Mouse (Mus musculus) layer of hippocampus, adult 11-12 months (tissue): ENCODE data around the gene Wasf3.
"Not testable (repeated sequence)": the region's sequence is repeated elsewhere in the genome, so short reads cannot be mapped to it uniquely, and the experiment has no call there.

Experiments
- DNase-seq: peaks from one replicate; pipeline ENCODE4 v3.0.0; 2022; ENCODE audit warnings: low spot score

Gene Wasf3

GRCm38 (mm10) chr5:146401012-146401411, 16.2 kb downstream of the Wasf3 start:
- DNase-seq = not testable (repeated sequence)

- no peak for DNase-seq
These were observed 17.5 kb downstream of the Wasf3 start for GRCm38 (mm10) chr5:146402311-146402710.

GRCm38 (mm10) chr5:146403923-146404322, 19.1 kb downstream of the Wasf3 start:
- DNase-seq = no peak

- DNase-seq = no peak
These were observed 21.3 kb downstream of the Wasf3 start for GRCm38 (mm10) chr5:146406133-146406532.

GRCm38 (mm10) chr5:146407791-146408190, 23.0 kb downstream of the Wasf3 start:
- no peak for DNase-seq

- no peak for DNase-seq
These were observed 23.8 kb downstream of the Wasf3 start for GRCm38 (mm10) chr5:146408604-146409003.

- no peak for DNase-seq
These were observed 26.0 kb downstream of the Wasf3 start for GRCm38 (mm10) chr5:146410821-146411220.

GRCm38 (mm10) chr5:146412743-146413430, 28.1 kb downstream of the Wasf3 start:
- DNase-seq = peak; percentile 67

- no peak for DNase-seq
These were observed 29.8 kb downstream of the Wasf3 start for GRCm38 (mm10) chr5:146414611-146415010.

GRCm38 (mm10) chr5:146415218-146415617, 30.4 kb downstream of the Wasf3 start:
- DNase-seq = peak; percentile 52

- DNase-seq = no peak
These were observed 31.7 kb downstream of the Wasf3 start for GRCm38 (mm10) chr5:146416331-146417110.

- DNase-seq = peak; percentile 45
These were observed 33.3 kb downstream of the Wasf3 start for GRCm38 (mm10) chr5:146418092-146418491.

- no peak for DNase-seq
These were observed 35.3 kb downstream of the Wasf3 start for GRCm38 (mm10) chr5:146420081-146420480.

- DNase-seq = peak; percentile 67
These were observed 40.0 kb downstream of the Wasf3 start for GRCm38 (mm10) chr5:146424711-146425326.

- no peak for DNase-seq
These were observed 40.9 kb downstream of the Wasf3 start for GRCm38 (mm10) chr5:146425656-146426055.

GRCm38 (mm10) chr5:146428109-146428508, 43.3 kb downstream of the Wasf3 start:
- DNase-seq = no peak

GRCm38 (mm10) chr5:146431821-146432220, 47.0 kb downstream of the Wasf3 start:
- DNase-seq = no peak

GRCm38 (mm10) chr5:146432476-146432875, 47.7 kb downstream of the Wasf3 start:
- no peak for DNase-seq

GRCm38 (mm10) chr5:146435316-146435715, 50.5 kb downstream of the Wasf3 start:
- DNase-seq = no peak

- DNase-seq = no peak
These were observed 52.0 kb downstream of the Wasf3 start for GRCm38 (mm10) chr5:146436796-146437195.

GRCm38 (mm10) chr5:146439152-146439781, 54.5 kb downstream of the Wasf3 start:
- no peak for DNase-seq

GRCm38 (mm10) chr5:146440273-146440672, 55.5 kb downstream of the Wasf3 start:
- no peak for DNase-seq
